Mouse (Mus musculus) layer of hippocampus, postnatal 10 days (tissue): ENCODE results near the gene Atp4a. TPM values are rescaled to one million over a fixed set of nuclear protein-coding genes. Genes with fewer than 3 reads are reported as not detected.
A peak's percentile ranks its signal among the peaks of the same experiment; 100 is the strongest.
"Not testable (repeated sequence)": the region's sequence is repeated elsewhere in the genome, so short reads cannot be mapped to it uniquely, and the experiment has no call there.

Source experiments
- DNase-seq, 2 experiments: peaks; one replicate each; pipeline ENCODE4 v3.0.0; 2021; ENCODE audit warnings: low spot score in 2 of 2
- total RNA-seq, 2 experiments: library from RNA; stranded (reverse); gene quantifications; 2 replicates each; pipeline ENCODE4 v1.2.3; 2021

The Atp4a gene
- total RNA-seq, 2 experiments from 2014 or later: 3.1 to 3.8 TPM

GRCm38 (mm10) chr7:30729396-30730063, 17.5 kb downstream of the Atp4a start, which contains the start of gene Tmem147:
Gene Tmem147, minus strand, starts transcription at chr7:30729540.
- DNase-seq: peak; percentile 95 to 96

GRCm38 (mm10) chr7:30730064-30730722, 18.2 kb downstream of the Atp4a start:
- peak; percentile 21 to 24 for DNase-seq

GRCm38 (mm10) chr7:30736211-30736610, 24.2 kb downstream of the Atp4a start:
- DNase-seq: no peak

- DNase-seq: not testable (repeated sequence)
Measured at GRCm38 (mm10) chr7:30742570-30742969, 30.6 kb downstream of the Atp4a start.

- DNase-seq: not testable (repeated sequence)
Measured at GRCm38 (mm10) chr7:30743617-30744016, 31.6 kb downstream of the Atp4a start, which contains the start of gene Gapdhs. Gene Gapdhs, minus strand, starts transcription at chr7:30743681.

- DNase-seq: no peak
Measured at GRCm38 (mm10) chr7:30744022-30744598, 32.1 kb downstream of the Atp4a start.

GRCm38 (mm10) chr7:30747525-30748204, 35.7 kb downstream of the Atp4a start:
- DNase-seq: no peak

- DNase-seq: no peak
Measured at GRCm38 (mm10) chr7:30749824-30750606, 38.0 kb downstream of the Atp4a start.

- no peak for DNase-seq
Measured at GRCm38 (mm10) chr7:30751086-30751669, 39.2 kb downstream of the Atp4a start, which contains the start of gene Sbsn. Gene Sbsn, plus strand, starts transcription at chr7:30751471.

GRCm38 (mm10) chr7:30757001-30757400, 45.0 kb downstream of the Atp4a start:
- no peak for DNase-seq

GRCm38 (mm10) chr7:30758853-30759252, 46.8 kb downstream of the Atp4a start:
- peak; percentile 23 to 24 for DNase-seq

GRCm38 (mm10) chr7:30761769-30762352, 49.9 kb downstream of the Atp4a start:
- no peak for DNase-seq

- no peak for DNase-seq
Measured at GRCm38 (mm10) chr7:30763456-30763855, 51.4 kb downstream of the Atp4a start, which contains the start of gene Dmkn. Gene Dmkn, plus strand, starts transcription at chr7:30763756.

GRCm38 (mm10) chr7:30765173-30765572, 53.2 kb downstream of the Atp4a start:
- DNase-seq: no peak

GRCm38 (mm10) chr7:30766408-30766807, 54.4 kb downstream of the Atp4a start:
- no peak for DNase-seq

GRCm38 (mm10) chr7:30769236-30769635, 57.2 kb downstream of the Atp4a start:
- DNase-seq: no peak
